Mouse (Mus musculus): Measurements from ENCODE around the gene Pacrg. TPM values are rescaled to one million over a fixed set of nuclear protein-coding genes. Genes with fewer than 3 reads are reported as not detected.

Gene Pacrg
- total RNA-seq, 1 experiment from 2014 or later: 0.35 TPM

GRCm38 (mm10) chr17:10474972-10475371, 365.1 kb downstream of the Pacrg start:
- no peak for ATAC-seq (ENCODE audit: extremely low read depth, insufficient number of reproducible peaks, low FRiP score, poor library complexity, severe bottlenecking)

- no peak for ATAC-seq (ENCODE audit: extremely low read depth, insufficient number of reproducible peaks, low FRiP score, poor library complexity, severe bottlenecking)
Measured at GRCm38 (mm10) chr17:10473826-10474384, 366.2 kb downstream of the Pacrg start.

- ATAC-seq (ENCODE audit: extremely low read depth, insufficient number of reproducible peaks, low FRiP score, poor library complexity, severe bottlenecking): no peak
Measured at GRCm38 (mm10) chr17:10473175-10473574, 366.9 kb downstream of the Pacrg start.

GRCm38 (mm10) chr17:10469874-10470568, 370.1 kb downstream of the Pacrg start:
- ATAC-seq (ENCODE audit: extremely low read depth, insufficient number of reproducible peaks, low FRiP score, poor library complexity, severe bottlenecking): no peak

GRCm38 (mm10) chr17:10467102-10467501, 373.0 kb downstream of the Pacrg start:
- ATAC-seq (ENCODE audit: extremely low read depth, insufficient number of reproducible peaks, low FRiP score, poor library complexity, severe bottlenecking): no peak

GRCm38 (mm10) chr17:10465467-10465866, 374.6 kb downstream of the Pacrg start:
- no peak for ATAC-seq (ENCODE audit: extremely low read depth, insufficient number of reproducible peaks, low FRiP score, poor library complexity, severe bottlenecking)

GRCm38 (mm10) chr17:10464700-10465099, 375.4 kb downstream of the Pacrg start:
- ATAC-seq (ENCODE audit: extremely low read depth, insufficient number of reproducible peaks, low FRiP score, poor library complexity, severe bottlenecking): no peak

- ATAC-seq (ENCODE audit: extremely low read depth, insufficient number of reproducible peaks, low FRiP score, poor library complexity, severe bottlenecking): no peak
Measured at GRCm38 (mm10) chr17:10463626-10464025, 376.5 kb downstream of the Pacrg start.

GRCm38 (mm10) chr17:10460916-10461315, 379.2 kb downstream of the Pacrg start:
- ATAC-seq (ENCODE audit: extremely low read depth, insufficient number of reproducible peaks, low FRiP score, poor library complexity, severe bottlenecking): no peak

- no peak for ATAC-seq (ENCODE audit: extremely low read depth, insufficient number of reproducible peaks, low FRiP score, poor library complexity, severe bottlenecking)
Measured at GRCm38 (mm10) chr17:10458743-10459142, 381.4 kb downstream of the Pacrg start.

GRCm38 (mm10) chr17:10456409-10456808, 383.7 kb downstream of the Pacrg start:
- no peak for ATAC-seq (ENCODE audit: extremely low read depth, insufficient number of reproducible peaks, low FRiP score, poor library complexity, severe bottlenecking)

- no peak for ATAC-seq (ENCODE audit: extremely low read depth, insufficient number of reproducible peaks, low FRiP score, poor library complexity, severe bottlenecking)
Measured at GRCm38 (mm10) chr17:10455961-10456360, 384.1 kb downstream of the Pacrg start.

- ATAC-seq (ENCODE audit: extremely low read depth, insufficient number of reproducible peaks, low FRiP score, poor library complexity, severe bottlenecking): no peak
Measured at GRCm38 (mm10) chr17:10454406-10454805, 385.7 kb downstream of the Pacrg start.

- ATAC-seq (ENCODE audit: extremely low read depth, insufficient number of reproducible peaks, low FRiP score, poor library complexity, severe bottlenecking): no peak
Measured at GRCm38 (mm10) chr17:10452801-10453200, 387.3 kb downstream of the Pacrg start.

GRCm38 (mm10) chr17:10451306-10452077, 388.6 kb downstream of the Pacrg start:
- no peak for ATAC-seq (ENCODE audit: extremely low read depth, insufficient number of reproducible peaks, low FRiP score, poor library complexity, severe bottlenecking)

GRCm38 (mm10) chr17:10449800-10450299, 390.3 kb downstream of the Pacrg start:
- no peak for ATAC-seq (ENCODE audit: extremely low read depth, insufficient number of reproducible peaks, low FRiP score, poor library complexity, severe bottlenecking)

GRCm38 (mm10) chr17:10448417-10448816, 391.7 kb downstream of the Pacrg start:
- no peak for ATAC-seq (ENCODE audit: extremely low read depth, insufficient number of reproducible peaks, low FRiP score, poor library complexity, severe bottlenecking)

- ATAC-seq (ENCODE audit: extremely low read depth, insufficient number of reproducible peaks, low FRiP score, poor library complexity, severe bottlenecking): no peak
Measured at GRCm38 (mm10) chr17:10441501-10442111, 398.5 kb downstream of the Pacrg start.

GRCm38 (mm10) chr17:10440961-10441360, 399.1 kb downstream of the Pacrg start:
- no peak for ATAC-seq (ENCODE audit: extremely low read depth, insufficient number of reproducible peaks, low FRiP score, poor library complexity, severe bottlenecking)
